Mouse (Mus musculus) heart, adult 9 months (tissue): ENCODE measurements at regions not wholly inside any gene's neighbourhood (a gene's known extent, or its start where the extent isn't known, plus 50 kb on each side); places are given as distances from the start of the nearest gene placed in this dataset.
A peak's percentile ranks its signal among the peaks of the same experiment; 100 is the strongest.

Experiments used
- DNase-seq, 2 experiments: peaks; one replicate each; pipeline ENCODE4 v3.0.0; 2022; ENCODE audit warnings: low spot score in 2 of 2

- DNase-seq, result no peak
Observed at GRCm38 (mm10) chr3:149287080-149287479, 296.7 kb upstream of the Adgrl2 start.

GRCm38 (mm10) chr3:149284976-149285375, 294.6 kb upstream of the Adgrl2 start:
- no peak for DNase-seq

GRCm38 (mm10) chr3:149280807-149281789, 290.7 kb upstream of the Adgrl2 start:
- no peak for DNase-seq

- DNase-seq, result no peak
Observed at GRCm38 (mm10) chr3:149279338-149279737, 289.0 kb upstream of the Adgrl2 start.

- no peak for DNase-seq
Observed at GRCm38 (mm10) chr3:149277812-149278211, 287.5 kb upstream of the Adgrl2 start.

- no peak for DNase-seq
Observed at GRCm38 (mm10) chr3:149275478-149276132, 285.2 kb upstream of the Adgrl2 start.

- no peak for DNase-seq
Observed at GRCm38 (mm10) chr3:149274987-149275386, 284.6 kb upstream of the Adgrl2 start.

- DNase-seq, result peak in 1 of 2 experiments; percentile 4
Observed at GRCm38 (mm10) chr3:149273993-149274692, 283.8 kb upstream of the Adgrl2 start.

GRCm38 (mm10) chr3:149270459-149270858, 280.1 kb upstream of the Adgrl2 start:
- DNase-seq, result no peak

GRCm38 (mm10) chr3:149262332-149262970, 272.1 kb upstream of the Adgrl2 start:
- peak; percentile 15 to 21 for DNase-seq

- no peak for DNase-seq
Observed at GRCm38 (mm10) chr3:149261764-149262163, 271.4 kb upstream of the Adgrl2 start.

- DNase-seq, result no peak
Observed at GRCm38 (mm10) chr3:149258826-149259225, 268.5 kb upstream of the Adgrl2 start.

GRCm38 (mm10) chr3:149256891-149257290, 266.5 kb upstream of the Adgrl2 start:
- no peak for DNase-seq

GRCm38 (mm10) chr3:149253080-149253479, 262.7 kb upstream of the Adgrl2 start:
- no peak for DNase-seq

GRCm38 (mm10) chr3:149252144-149252543, 261.8 kb upstream of the Adgrl2 start:
- DNase-seq, result no peak

- no peak for DNase-seq
Observed at GRCm38 (mm10) chr3:149247626-149247987, 257.3 kb upstream of the Adgrl2 start.

GRCm38 (mm10) chr3:149246935-149247625, 256.7 kb upstream of the Adgrl2 start:
- no peak for DNase-seq

GRCm38 (mm10) chr3:149239664-149240063, 249.3 kb upstream of the Adgrl2 start:
- no peak for DNase-seq

GRCm38 (mm10) chr3:149238076-149238475, 247.7 kb upstream of the Adgrl2 start:
- no peak for DNase-seq

- no peak for DNase-seq
Observed at GRCm38 (mm10) chr3:149235183-149235582, 244.8 kb upstream of the Adgrl2 start.

GRCm38 (mm10) chr3:149233691-149234131, 243.4 kb upstream of the Adgrl2 start:
- DNase-seq, result peak; percentile 12 to 18
